Mouse (Mus musculus) megakaryocyte-erythroid progenitor cell, adult 5 weeks (primary cell): ENCODE measurements around the gene Bbs12. TPM values are rescaled to one million over a fixed set of nuclear protein-coding genes. Genes with fewer than 3 reads are reported as not detected.

Source experiments
- polyA plus RNA-seq: library from polyadenylated mRNA; stranded (reverse); fragments of >175 nt; gene quantifications from 2 replicates; pipeline ENCODE4 v1.2.3, GENCODE M21; 2012

Gene Bbs12
- polyA plus RNA-seq = 0.06 and 0.14 TPM in 2 replicates

DNA sequence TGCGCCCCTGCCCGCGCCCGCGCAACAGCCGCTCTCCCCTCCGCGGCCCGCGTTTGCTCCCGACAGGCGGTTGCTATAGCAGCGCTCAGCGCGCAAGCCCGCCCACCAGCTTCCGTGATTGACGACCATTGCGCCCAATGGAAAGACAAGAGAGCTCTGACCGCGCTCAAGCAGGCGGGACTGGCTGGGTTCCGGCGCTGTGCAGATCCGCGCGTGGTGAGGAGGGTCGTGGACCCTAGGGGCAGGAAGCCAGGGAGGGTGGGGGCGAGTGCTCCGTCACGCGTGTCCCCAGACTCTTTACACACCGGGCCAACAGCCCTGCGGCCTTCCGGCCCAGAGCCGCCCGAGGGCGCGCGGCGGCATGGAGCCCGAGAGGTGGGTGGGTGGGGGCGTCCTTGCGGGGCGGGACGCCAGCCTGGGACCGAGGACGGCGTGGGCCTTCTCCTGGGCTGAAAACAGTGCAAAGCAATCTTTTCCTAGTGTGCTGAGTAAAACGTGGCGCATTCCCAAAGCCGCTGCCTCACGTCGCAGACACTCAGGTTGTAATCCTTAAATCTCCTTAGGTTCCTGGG is at the start of gene Bbs12, which contains the start of gene Cetn4:
Gene Bbs12, plus strand, starts transcription at position 185 of the 572 bp plus-strand sequence.
Gene Cetn4, minus strand, starts transcription at position 339 of the 572 bp plus-strand sequence.

DNA sequence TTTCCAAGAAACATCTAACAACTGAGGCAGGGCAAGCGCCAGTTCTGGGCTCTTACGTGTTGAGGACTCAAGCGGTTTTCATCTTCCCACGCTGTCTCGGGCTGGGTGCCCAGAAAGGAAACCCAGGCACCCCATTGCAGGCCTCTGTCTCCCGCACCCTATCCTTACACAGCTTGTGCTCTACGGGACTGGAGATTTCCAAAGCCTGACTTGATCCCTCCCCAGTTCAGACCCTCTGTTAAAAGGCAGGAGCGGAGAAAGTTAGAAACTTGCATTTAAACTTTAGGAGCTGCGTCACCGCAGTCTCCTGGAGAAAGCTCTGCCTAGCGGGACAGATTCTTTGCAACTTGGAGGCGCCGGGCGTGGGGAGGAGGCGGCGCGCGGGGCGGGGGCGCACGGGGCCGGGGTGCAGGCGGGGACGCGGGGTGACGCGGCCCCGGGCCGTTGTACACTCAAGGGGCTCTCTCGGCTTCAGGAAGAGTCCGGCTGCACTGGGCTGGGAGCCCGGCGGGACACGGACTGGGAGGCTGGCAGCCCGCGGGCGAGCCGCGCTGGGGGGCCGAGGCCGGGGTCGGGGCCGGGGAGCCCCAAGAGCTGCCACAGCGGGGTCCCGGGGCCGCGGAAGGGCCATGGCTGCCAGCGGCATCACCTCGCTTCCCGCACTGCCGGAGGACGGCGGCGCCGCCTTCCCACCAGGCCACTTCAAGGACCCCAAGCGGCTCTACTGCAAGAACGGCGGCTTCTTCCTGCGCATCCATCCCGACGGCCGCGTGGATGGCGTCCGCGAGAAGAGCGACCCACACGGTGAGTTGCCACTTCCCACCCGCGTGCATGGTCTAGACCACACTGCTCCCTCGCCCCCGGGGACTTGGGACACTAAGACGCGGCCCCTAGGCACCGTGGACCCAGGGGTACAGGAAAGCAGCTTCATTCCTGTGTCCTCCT is 36.1 kb downstream of the Bbs12 start, which contains the start of gene Fgf2:
Gene Fgf2, plus strand, starts transcription at position 126 of the 945 bp plus-strand sequence.

Other genes starting within 250 kb of the Bbs12 start
- gene Adad1, start 249.0 kb upstream of the Bbs12 start, polyA plus RNA-seq = not detected in 2 replicates
- not detected in 2 replicates for gene Il2, start 186.6 kb upstream of the Bbs12 start, polyA plus RNA-seq
- not detected in 2 replicates for gene Il21, start 79.9 kb upstream of the Bbs12 start, polyA plus RNA-seq
- gene Cetn4, start 154 bp downstream of the Bbs12 start, polyA plus RNA-seq = 1.7 and 2.2 TPM in 2 replicates
- gene Fgf2, start 35.8 kb downstream of the Bbs12 start, polyA plus RNA-seq = 0.11 and 0.34 TPM in 2 replicates
- gene Spata5, start 107.3 kb downstream of the Bbs12 start, polyA plus RNA-seq = 8.2 and 8.8 TPM in 2 replicates
- gene Nudt6, start 107.7 kb downstream of the Bbs12 start, polyA plus RNA-seq = 20.3 and 21.2 TPM in 2 replicates